Mouse (Mus musculus) ES-Bruce4 (cell line): ENCODE data around the gene Crtac1.

Experiments used
- CTCF ChIP-seq: IDR thresholded peaks from one replicate; pipeline ENCODE4 v1.8.1; 2011; ENCODE audit warnings: low read depth, low read length
- POLR2A ChIP-seq: IDR thresholded peaks from one replicate; pipeline ENCODE4 v1.8.1; 2011; ENCODE audit warnings: low read length; ENCODE audit not compliant: insufficient read depth

- TF ChIP-seq POLR2A (no peak), CTCF (no peak)
Observed at GRCm38 (mm10) chr19:42358406-42358805, 73.2 kb downstream of the Crtac1 start.
